Mouse (Mus musculus): Measurements from ENCODE around the gene Col3a1.

DNA sequence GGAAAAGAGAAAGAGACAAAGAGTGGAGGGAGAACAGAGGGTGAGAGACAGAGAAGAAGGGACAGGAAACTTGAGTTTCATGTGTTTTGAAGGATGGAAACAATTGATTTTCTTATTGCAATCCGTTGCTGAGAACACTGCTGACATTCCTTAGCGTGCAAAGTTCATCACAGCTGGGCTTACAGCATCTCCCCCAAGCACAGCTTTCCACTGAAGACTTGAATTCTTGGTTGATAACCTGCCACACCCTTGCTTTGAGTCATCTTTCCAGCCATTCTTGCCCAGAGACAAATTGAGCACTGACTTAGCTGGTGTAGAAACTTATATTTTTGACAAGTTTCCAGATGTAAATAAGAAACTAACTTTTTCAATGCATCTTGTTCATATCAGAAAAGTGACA lies 2.3 kb upstream of the Col3a1 start:
- TF ChIP-seq CTCF (IDR thresholded peaks at IDR 0.05; ENCODE audit: insufficient read depth, low read depth, low read length) = no peak
- no peak for TF ChIP-seq POLR2A (IDR thresholded peaks at IDR 0.05; ENCODE audit: insufficient read depth, low read depth, low read length)
